Mouse (Mus musculus): ENCODE measurements around the gene Creld1. TPM values are rescaled to one million over a fixed set of nuclear protein-coding genes. Genes with fewer than 3 reads are reported as not detected.

Creld1 gene
- polyA plus RNA-seq (2015; fragmentation: Nextera tagmentation; extraction: Ambion mirVana): 38.3 and 44.3 TPM in 2 replicates

DNA sequence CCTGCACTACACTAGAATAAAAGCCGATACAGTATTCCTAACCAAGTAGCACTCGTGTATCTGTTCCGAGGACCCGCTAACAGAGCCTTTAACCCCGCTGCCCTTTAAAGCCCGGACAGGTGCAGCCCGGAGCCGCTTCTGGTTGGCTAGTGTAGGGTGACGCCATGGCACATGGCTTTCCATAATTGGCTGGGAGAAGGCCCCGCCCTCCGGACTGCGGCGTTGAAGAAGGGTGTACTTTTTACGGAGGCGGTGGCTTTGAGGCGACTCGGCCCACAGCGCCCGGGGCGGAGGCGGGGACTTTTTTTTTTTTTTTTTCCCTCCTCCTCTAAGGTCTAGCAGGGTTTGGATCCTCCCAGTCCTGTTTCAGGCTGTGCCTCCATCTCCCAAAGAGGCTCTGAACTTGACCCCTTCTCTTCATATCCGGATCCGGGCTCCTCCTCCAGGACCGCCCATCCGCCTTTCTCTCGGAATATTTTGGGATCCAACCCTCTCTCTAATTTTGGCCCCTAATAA is at the start of gene Creld1:
TSS of gene Creld1 (plus strand) at position 198 of the 516 bp plus-strand sequence.
- Histone ChIP-seq H3K4me3 (peak within 1 kb of the TSS; percentile 58), H3K4me1 (replicated peaks) (peaks cover 45% of the 10 kb centered on the region), H3K27ac (peak within 1 kb of the TSS; percentile 87), H3K4me2 (peak within 1 kb of the TSS; percentile 78), H3K9ac (peak within 1 kb of the TSS; percentile 70), H3K36me3 (0 out of 2 replicates have a peak, but pooled peaks cover 2% of the 10 kb centered on the region), H3K9me3 (replicated peaks) (no peaks in the 10 kb centered on the region), H3K27me3 (peaks cover 13% of the 10 kb centered on the region; the same call in 1 of the 2 replicates)
- ATAC-seq (replicated peaks; ENCODE audit: insufficient number of reproducible peaks, insufficient read depth, low FRiP score, low read depth): peak; percentile 95
- WGBS: under 1% methylated on average over 26 of the region's 26 CpGs

DNA sequence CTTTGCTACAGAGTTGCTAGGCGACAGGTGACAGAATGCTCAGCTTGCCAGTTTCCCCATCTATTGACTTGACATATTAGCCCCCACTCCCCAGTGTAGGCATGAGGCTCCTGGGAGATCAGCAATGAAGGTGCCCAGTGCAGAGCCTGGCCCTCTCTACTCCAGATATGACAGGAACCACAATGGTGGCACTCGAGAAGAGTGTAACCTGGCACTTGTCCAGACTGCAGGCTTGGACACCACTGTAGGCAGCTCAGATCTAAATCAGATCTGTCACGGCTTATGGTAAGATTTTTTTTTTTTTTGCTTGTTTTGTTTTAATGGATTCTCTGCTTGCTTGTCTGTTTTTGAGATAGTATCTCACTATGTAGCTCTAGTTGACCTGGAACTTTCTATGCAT is 49.4 kb upstream of the Creld1 start:
- H3K9ac ChIP-seq: no peak overlapping the region
- H3K27ac ChIP-seq: no peak overlapping the region
- 61% methylated on average over 3 of the region's 3 CpGs for WGBS
- no peak for ATAC-seq (replicated peaks; ENCODE audit: insufficient number of reproducible peaks, insufficient read depth, low FRiP score, low read depth)
- no peak overlapping the region for H3K4me2 ChIP-seq
- H3K36me3 ChIP-seq: no peaks in the 10 kb centered on the region
- no peaks in the 10 kb centered on the region for H3K27me3 ChIP-seq
- 0 out of 2 replicates have a peak, but pooled peaks cover 2% of the 10 kb centered on the region for H3K4me1 ChIP-seq (replicated peaks)
- H3K4me3 ChIP-seq: no peak overlapping the region
- H3K9me3 ChIP-seq (replicated peaks): no peaks in the 10 kb centered on the region

DNA sequence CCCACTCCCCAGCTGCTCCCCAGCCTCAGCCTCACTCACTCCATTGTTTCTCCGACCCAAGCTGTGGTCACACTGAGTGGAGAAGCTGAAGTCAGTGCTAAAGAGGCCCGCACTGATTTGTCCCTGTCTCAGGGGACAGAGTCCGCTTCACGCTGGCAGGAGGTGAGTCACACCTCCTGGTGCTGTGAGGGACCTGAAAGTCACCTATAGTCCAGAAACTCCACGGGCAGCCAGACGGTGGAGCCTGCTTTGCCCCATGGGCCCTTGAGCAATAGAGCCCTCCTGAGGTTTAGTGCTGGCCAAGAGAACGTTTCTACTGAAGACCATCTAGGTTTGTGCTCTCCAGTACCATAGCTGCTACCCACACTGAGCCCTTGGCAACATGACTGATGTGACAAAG is 48.4 kb upstream of the Creld1 start:
- H3K9me3 ChIP-seq (replicated peaks): no peaks in the 10 kb centered on the region
- ATAC-seq (replicated peaks; ENCODE audit: insufficient number of reproducible peaks, insufficient read depth, low FRiP score, low read depth): no peak
- no peak overlapping the region for H3K9ac ChIP-seq
- no peak overlapping the region for H3K4me2 ChIP-seq
- H3K4me3 ChIP-seq: no peak overlapping the region
- no peaks in the 10 kb centered on the region for H3K36me3 ChIP-seq
- H3K4me1 ChIP-seq (replicated peaks): 0 out of 2 replicates have a peak, but pooled peaks cover 2% of the 10 kb centered on the region
- 66% methylated on average over 7 of the region's 7 CpGs for WGBS
- H3K27ac ChIP-seq: no peak overlapping the region
- no peaks in the 10 kb centered on the region for H3K27me3 ChIP-seq

DNA sequence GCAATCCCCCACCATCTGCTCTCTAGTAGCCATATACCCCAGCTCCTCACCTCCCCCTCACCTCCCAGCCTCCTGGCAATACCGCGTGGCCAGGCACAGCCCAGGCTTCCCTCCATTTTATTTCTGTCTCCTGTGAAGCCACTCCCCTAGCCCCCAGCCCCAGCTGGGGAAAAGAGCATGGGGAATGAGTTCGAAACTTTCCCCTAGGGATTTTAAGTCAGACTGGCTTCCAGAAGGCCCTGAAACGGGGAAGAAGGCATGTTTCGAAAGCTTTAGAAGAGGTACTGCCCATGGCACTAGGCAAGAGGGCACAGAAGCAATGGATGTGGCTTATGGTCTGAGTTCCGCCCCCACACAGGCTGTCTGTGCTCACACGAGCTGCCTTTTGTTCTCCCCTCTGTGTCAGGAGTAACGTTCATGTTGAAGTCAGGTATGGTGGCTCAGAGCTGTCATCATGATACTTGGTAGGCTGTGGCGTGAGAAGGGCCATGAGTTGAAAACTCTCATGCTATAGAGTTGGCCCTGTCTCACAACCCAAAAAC is 47.4 kb upstream of the Creld1 start, which contains the start of gene Cidec:
TSS of gene Cidec (minus strand) at position 97 of the 542 bp plus-strand sequence.
- no peak for ATAC-seq (replicated peaks; ENCODE audit: insufficient number of reproducible peaks, insufficient read depth, low FRiP score, low read depth)
- no peak within 1 kb of the TSS for H3K4me3 ChIP-seq
- H3K9me3 ChIP-seq (replicated peaks): no peaks in the 10 kb centered on the region
- no peaks in the 10 kb centered on the region for H3K27me3 ChIP-seq
- H3K4me2 ChIP-seq: no peak within 1 kb of the TSS
- WGBS: 71% methylated on average over 9 of the region's 9 CpGs
- H3K4me1 ChIP-seq (replicated peaks): 0 out of 2 replicates have a peak, but pooled peaks cover 2% of the 10 kb centered on the region
- H3K36me3 ChIP-seq: no peaks in the 10 kb centered on the region
- H3K27ac ChIP-seq: no peak within 1 kb of the TSS
- H3K9ac ChIP-seq: no peak within 1 kb of the TSS

DNA sequence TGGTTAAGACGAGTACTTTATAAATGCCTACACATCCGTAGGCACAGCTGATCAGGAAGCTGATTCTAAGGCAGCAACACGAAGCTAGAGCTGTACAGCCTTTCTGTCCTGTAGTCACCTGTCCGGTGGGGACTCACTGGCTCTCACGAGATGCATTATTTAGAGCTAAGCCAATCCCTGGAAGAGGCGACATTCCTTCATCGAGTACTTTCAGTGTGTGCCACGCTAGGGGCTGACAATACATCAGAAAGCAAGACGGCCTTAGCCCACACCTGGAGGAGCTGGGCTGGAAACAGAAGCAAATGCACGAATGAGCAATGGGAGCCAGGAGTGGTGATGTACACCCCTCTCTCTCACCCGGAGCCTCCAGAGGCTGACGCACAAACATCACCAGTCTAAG is 46.0 kb upstream of the Creld1 start:
- no peaks in the 10 kb centered on the region for H3K36me3 ChIP-seq
- no peaks in the 10 kb centered on the region for H3K9me3 ChIP-seq (replicated peaks)
- 0 out of 2 replicates have a peak, but pooled peaks cover under 1% of the 10 kb centered on the region for H3K4me1 ChIP-seq (replicated peaks)
- no peak overlapping the region for H3K4me3 ChIP-seq
- no peak overlapping the region for H3K9ac ChIP-seq
- no peak overlapping the region for H3K27ac ChIP-seq
- WGBS: 66% methylated on average over 12 of the region's 12 CpGs
- ATAC-seq (replicated peaks; ENCODE audit: insufficient number of reproducible peaks, insufficient read depth, low FRiP score, low read depth): no peak
- H3K4me2 ChIP-seq: no peak overlapping the region
- H3K27me3 ChIP-seq: no peaks in the 10 kb centered on the region

DNA sequence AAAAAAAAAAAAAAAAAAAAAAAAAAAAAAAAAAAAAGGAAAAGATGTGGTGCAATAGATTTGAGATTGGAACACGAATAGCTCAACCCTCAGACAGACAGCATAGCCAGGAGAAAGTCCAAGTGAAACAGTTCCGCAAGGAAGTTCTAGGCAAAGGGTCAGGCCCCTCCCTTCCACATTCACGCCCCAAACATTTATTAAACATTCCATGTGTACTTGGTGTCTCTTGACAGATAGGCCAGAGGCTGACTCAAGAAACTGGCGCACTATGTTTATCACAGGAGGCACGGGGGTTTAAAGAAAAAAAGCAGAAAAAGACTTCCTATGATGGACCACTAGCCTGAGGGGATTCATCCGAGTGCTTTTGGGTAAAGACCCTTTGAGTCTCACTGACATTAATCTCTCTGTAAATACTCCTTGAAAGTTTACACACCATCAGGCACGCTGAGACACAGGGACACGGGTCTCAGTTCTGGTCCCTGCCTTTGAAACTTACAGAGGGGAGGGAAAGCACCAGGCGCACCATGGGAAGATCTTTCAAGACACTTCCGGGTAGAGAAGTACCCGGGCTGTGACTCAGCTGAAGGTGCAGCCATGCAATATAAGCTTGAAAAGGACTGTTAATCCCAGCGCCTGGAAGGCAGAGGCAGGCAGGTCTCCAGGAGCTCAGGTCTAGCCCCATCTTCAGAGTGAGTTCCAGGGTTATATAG is 44.2 kb upstream of the Creld1 start:
- Histone ChIP-seq H3K36me3 (no peaks in the 10 kb centered on the region), H3K4me3 (no peak overlapping the region), H3K4me1 (replicated peaks) (peaks cover 6% of the 10 kb centered on the region), H3K9ac (no peak overlapping the region), H3K9me3 (replicated peaks) (no peaks in the 10 kb centered on the region), H3K27me3 (no peaks in the 10 kb centered on the region), H3K4me2 (no peak overlapping the region), H3K27ac (no peak overlapping the region)
- no peak for ATAC-seq (replicated peaks; ENCODE audit: insufficient number of reproducible peaks, insufficient read depth, low FRiP score, low read depth)
- 51% methylated on average over 12 of the region's 12 CpGs for WGBS

DNA sequence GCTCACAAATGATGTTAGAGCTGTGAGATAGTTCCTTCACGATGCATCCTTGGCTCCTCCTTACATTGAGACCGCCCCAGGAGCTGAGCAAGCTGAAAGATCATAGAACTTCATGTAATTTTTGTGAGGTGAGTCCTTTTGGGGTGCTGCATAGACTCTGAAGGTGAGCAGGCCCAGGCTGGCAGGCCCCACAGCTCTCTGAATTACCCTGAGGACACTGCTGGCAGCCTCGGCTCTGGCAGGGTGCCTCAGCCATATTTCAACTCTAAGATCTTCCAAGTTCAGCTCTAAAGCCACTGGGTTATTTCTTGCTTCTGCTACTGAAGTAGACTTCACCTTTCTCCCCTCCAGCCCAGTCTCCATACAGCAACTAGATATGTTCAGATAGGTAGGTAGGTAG is 42.4 kb upstream of the Creld1 start:
- no peak for ATAC-seq (replicated peaks; ENCODE audit: insufficient number of reproducible peaks, insufficient read depth, low FRiP score, low read depth)
- Histone ChIP-seq H3K9me3 (replicated peaks) (no peaks in the 10 kb centered on the region), H3K27me3 (no peaks in the 10 kb centered on the region), H3K4me2 (no peak overlapping the region), H3K4me3 (no peak overlapping the region), H3K4me1 (replicated peaks) (peaks cover 6% of the 10 kb centered on the region), H3K9ac (no peak overlapping the region), H3K36me3 (0 out of 2 replicates have a peak, but pooled peaks cover 3% of the 10 kb centered on the region), H3K27ac (no peak overlapping the region)
- WGBS: 79% methylated on average over 3 of the region's 3 CpGs

DNA sequence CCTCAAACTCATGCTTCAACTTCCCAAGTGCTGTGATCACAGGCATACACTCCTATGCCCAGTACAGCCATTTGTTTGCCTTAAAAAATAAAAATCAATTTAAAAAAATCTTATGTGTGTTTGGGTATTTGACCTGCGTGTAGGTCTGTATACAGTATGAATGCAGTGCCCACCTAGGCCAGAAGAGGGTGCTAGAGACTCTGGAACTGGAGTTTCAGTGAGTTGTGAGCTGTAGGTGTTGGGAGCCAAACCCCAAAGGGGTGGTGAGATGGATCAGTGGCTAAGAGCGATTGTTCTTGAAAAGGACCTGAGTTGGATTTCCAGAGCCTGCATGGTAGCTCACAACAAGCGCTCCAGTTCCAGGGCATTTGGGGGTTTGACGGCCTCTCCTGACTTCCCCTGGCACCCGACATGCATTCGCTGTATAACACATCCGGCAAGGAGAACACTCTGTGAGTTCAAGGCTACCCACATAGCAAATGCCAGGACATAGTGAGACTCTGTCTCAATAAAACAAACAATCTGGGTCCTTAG is 41.9 kb upstream of the Creld1 start:
- Histone ChIP-seq H3K4me3 (no peak overlapping the region), H3K9ac (no peak overlapping the region), H3K36me3 (0 out of 2 replicates have a peak, but pooled peaks cover 3% of the 10 kb centered on the region), H3K27me3 (no peaks in the 10 kb centered on the region), H3K27ac (no peak overlapping the region), H3K9me3 (replicated peaks) (no peaks in the 10 kb centered on the region), H3K4me1 (replicated peaks) (peaks cover 6% of the 10 kb centered on the region), H3K4me2 (no peak overlapping the region)
- ATAC-seq (replicated peaks; ENCODE audit: insufficient number of reproducible peaks, insufficient read depth, low FRiP score, low read depth): no peak
- WGBS: 55% methylated on average over 7 of the region's 7 CpGs

DNA sequence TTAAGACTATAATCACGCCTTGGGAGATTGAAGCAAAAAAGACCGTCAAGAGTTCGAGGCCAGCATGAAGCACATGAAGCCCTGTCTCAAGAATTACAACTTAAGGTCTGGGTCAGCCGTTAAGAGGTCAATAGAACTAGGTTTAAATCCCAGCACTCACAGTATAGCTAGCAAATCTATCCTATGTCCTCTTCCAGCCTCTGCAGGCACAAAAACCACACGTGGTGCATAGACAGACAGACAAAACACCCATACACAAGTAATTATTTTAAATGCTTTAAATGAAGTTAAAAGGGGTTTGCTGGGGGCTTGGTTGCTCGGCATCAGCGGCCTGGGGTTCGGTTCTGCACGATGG is 41.0 kb upstream of the Creld1 start:
- H3K36me3 ChIP-seq: peaks cover 5% of the 10 kb centered on the region; the same call in 1 of the 2 replicates
- no peak for ATAC-seq (replicated peaks; ENCODE audit: insufficient number of reproducible peaks, insufficient read depth, low FRiP score, low read depth)
- WGBS: 39% methylated on average over 9 of the region's 9 CpGs
- no peaks in the 10 kb centered on the region for H3K27me3 ChIP-seq
- H3K4me2 ChIP-seq: peak overlapping the region; percentile 80
- H3K9me3 ChIP-seq (replicated peaks): no peaks in the 10 kb centered on the region
- peak overlapping the region; percentile 61 for H3K27ac ChIP-seq
- peak overlapping the region; percentile 95 for H3K9ac ChIP-seq
- H3K4me1 ChIP-seq (replicated peaks): peaks cover 6% of the 10 kb centered on the region
- H3K4me3 ChIP-seq: peak overlapping the region; percentile 96

DNA sequence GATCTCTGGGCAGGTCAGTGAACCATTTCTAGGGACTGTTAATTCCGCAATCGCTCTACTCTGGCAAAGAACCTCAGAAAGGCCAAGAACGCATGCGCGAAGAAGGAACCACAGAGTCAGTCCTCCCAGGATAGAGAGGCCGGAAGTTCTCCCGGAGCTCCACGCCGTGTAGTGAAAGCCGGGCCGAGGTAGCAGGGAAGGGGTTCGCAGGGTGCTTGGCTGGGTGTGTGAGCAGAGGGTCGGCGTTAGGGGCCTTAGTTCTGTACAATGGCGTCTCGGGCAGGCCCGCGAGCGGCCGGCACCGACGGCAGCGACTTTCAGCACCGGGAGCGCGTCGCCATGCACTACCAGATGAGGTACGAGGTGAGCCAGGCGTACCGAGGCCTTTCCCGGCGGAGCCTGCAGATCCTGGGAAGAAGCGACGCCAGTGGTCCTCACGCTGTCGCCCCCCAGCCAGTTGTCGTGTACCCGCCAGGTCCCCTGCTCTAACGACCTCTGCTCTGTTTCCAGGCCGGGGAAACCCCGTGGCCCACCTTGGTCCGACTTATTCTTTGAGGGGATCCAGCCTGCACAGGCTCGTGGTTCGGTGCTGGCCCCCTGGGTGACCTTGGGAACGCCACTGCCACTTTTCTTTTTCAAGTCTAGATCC is 40.5 kb upstream of the Creld1 start, which contains the start of gene Jagn1:
TSS of gene Jagn1 (plus strand) at position 128 of the 649 bp plus-strand sequence.
- Histone ChIP-seq H3K4me2 (peak within 1 kb of the TSS; percentile 80), H3K4me3 (peak within 1 kb of the TSS; percentile 96), H3K27me3 (no peaks in the 10 kb centered on the region), H3K9me3 (replicated peaks) (no peaks in the 10 kb centered on the region), H3K27ac (peak within 1 kb of the TSS; percentile 61), H3K9ac (peak within 1 kb of the TSS; percentile 95), H3K36me3 (peaks cover 10% of the 10 kb centered on the region; the same call in 1 of the 2 replicates), H3K4me1 (replicated peaks) (peaks cover 6% of the 10 kb centered on the region)
- ATAC-seq (replicated peaks; ENCODE audit: insufficient number of reproducible peaks, insufficient read depth, low FRiP score, low read depth): peak; percentile 88
- under 1% methylated on average over 45 of the region's 45 CpGs for WGBS

DNA sequence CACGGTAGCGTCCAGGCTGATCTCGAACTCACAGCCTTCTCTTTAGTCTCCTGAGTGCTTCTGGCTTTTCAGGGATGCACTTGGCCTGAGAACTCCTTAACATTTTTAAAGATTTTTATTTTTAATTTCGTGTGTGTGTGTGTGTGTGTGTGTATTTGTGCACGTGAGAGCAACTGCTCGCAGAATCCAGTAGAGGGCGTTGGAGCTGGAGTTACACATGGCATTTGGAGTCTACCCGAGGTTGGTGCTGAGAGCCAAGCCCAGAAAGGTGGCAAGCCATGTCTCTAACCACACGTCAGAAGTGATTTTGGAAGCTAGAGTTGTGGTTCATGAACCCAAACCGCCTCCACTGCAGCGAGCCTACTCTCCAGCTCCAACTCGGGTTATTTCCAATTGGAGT is 40.0 kb upstream of the Creld1 start:
- Histone ChIP-seq H3K36me3 (peaks cover 15% of the 10 kb centered on the region), H3K9me3 (replicated peaks) (no peaks in the 10 kb centered on the region), H3K4me2 (peak overlapping the region; percentile 80), H3K27me3 (no peaks in the 10 kb centered on the region), H3K27ac (peak overlapping the region; percentile 61; the same call in 1 of the 2 replicates), H3K4me3 (peak overlapping the region; percentile 96), H3K9ac (peak overlapping the region; percentile 95), H3K4me1 (replicated peaks) (peaks cover 6% of the 10 kb centered on the region)
- ATAC-seq (replicated peaks; ENCODE audit: insufficient number of reproducible peaks, insufficient read depth, low FRiP score, low read depth): no peak
- WGBS: 44% methylated on average over 12 of the region's 12 CpGs

Measured in heart, embryonic 15.5 days (tissue).